Mouse (Mus musculus): ENCODE measurements at regions not wholly inside any gene's neighbourhood (a gene's known extent, or its start where the extent isn't known, plus 50 kb on each side); places are given as distances from the start of the nearest gene placed in this dataset.

DNA sequence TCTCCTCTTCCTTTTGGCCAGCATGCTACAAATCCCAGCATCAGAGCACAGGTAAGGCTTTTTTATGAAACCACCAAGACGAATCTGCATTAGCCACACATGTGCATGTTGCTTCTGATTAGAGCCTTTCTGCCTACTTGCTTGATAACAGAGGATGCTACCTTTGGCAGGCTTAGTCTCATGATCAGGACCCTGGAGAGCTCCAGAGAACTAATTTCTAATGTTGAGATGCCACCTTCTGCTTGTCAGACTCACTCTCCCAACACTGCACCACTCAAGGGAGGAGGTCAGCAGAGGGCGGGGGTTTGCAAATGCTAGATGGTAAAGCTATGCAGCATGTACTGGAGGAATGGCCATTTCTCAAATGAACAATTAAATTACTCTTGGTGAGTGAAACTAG, 571.6 kb downstream of the Defb40 start:
- TF ChIP-seq POLR2A (IDR thresholded peaks at IDR 0.05; ENCODE audit: insufficient read length, low read depth), result no peak
- TF ChIP-seq USF1 (IDR thresholded peaks at IDR 0.05; ENCODE audit: low read depth), result no peak
- TF ChIP-seq POLR2AphosphoS2 (IDR thresholded peaks at IDR 0.05; ENCODE audit: insufficient read length, low read depth), result no peak
- TF ChIP-seq MAX (IDR thresholded peaks at IDR 0.05; ENCODE audit: low read depth), result no peak
- no peak for TF ChIP-seq MYOD1 (IDR thresholded peaks at IDR 0.05; ENCODE audit: control insufficient read depth in 1 of 3, insufficient read length in 2 of 3, low read depth in 2 of 3)
- TF ChIP-seq TCF12 (IDR thresholded peaks at IDR 0.05; ENCODE audit: insufficient read depth, poor library complexity, severe bottlenecking), result no peak
- TF ChIP-seq E2F4 (IDR thresholded peaks at IDR 0.05; ENCODE audit: insufficient read depth), result no peak
- TF ChIP-seq SRF (IDR thresholded peaks at IDR 0.05; ENCODE audit: control insufficient read depth, insufficient read length, low read depth), result no peak
- no peak for TF ChIP-seq TCF3 (IDR thresholded peaks at IDR 0.05; ENCODE audit: insufficient read length, low read depth)
